Mouse (Mus musculus) erythroid progenitor cell, adult 5-6 weeks (primary cell): ENCODE measurements around the gene Gm14851. TPM values are rescaled to one million over a fixed set of nuclear protein-coding genes. Genes with fewer than 3 reads are reported as not detected.
"Not testable (repeated sequence)": the region's sequence is repeated elsewhere in the genome, so short reads cannot be mapped to it uniquely, and the experiment has no call there.

ENCODE experiments used
- ATAC-seq: replicated peaks from 2 replicates; pipeline ENCODE4 v1.8.0; 2016; ENCODE audit warnings: moderate number of reproducible peaks, mild to moderate bottlenecking, moderate TSS enrichment, inconsistent platforms; ENCODE audit not compliant: poor library complexity, low FRiP score, severe bottlenecking
- total RNA-seq, 2 experiments: library from RNA; stranded (forward) in 1 of 2; stranded (reverse) in 1 of 2; fragments of 150-400 nt in 1 of 2; fragments of 186-747, 209-891 nt in 1 of 2; gene quantifications; 2 replicates each; pipeline versions ENCODE4 v1.2.3 to v1.2.4; 2015 to 2017; ENCODE audit warnings: low replicate concordance in 2 of 2

Gene Gm14851
- total RNA-seq (2015; ENCODE audit: low replicate concordance): not detected in 2 replicates
- not detected in 2 replicates for total RNA-seq (2017; ENCODE audit: low replicate concordance)

DNA sequence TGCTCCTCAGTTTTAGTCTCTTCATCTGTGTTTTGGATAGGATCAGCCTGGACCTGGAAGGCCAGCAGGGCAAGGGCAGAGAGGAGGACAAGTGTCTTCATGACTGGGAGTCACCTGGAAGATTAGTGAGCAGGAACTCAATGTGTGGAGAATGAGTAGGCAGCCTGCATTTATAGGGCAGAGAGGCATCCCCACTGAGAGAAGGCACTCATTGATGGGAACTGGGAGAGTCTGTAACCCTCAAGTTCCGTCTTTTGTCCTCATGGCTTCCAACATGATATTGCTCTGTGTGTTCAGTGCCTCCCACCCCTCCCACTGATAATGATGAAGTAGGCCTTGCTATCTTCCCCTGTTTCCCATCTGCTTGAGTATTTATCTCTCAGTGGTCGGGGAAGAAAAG is at the start of gene Gm14851:
Gm14851 (minus strand) TSS at position 101 of the 400 bp plus-strand sequence.
- ATAC-seq: not testable (repeated sequence)

- ATAC-seq: not testable (repeated sequence)
These were observed 38.5 kb upstream of the Gm14851 start, which contains the start of gene Defa30 for GRCm38 (mm10) chr8:21134342-21134741. Gene Defa30 (plus strand): TSS chr8:21134642.

GRCm38 (mm10) chr8:21093106-21093505 is 2.7 kb downstream of the Gm14851 start:
- no peak for ATAC-seq

GRCm38 (mm10) chr8:21084142-21084541 is 11.7 kb downstream of the Gm14851 start, which contains the start of gene Defa25:
Gene Defa25 (plus strand): TSS chr8:21084442.
- not testable (repeated sequence) for ATAC-seq

DNA sequence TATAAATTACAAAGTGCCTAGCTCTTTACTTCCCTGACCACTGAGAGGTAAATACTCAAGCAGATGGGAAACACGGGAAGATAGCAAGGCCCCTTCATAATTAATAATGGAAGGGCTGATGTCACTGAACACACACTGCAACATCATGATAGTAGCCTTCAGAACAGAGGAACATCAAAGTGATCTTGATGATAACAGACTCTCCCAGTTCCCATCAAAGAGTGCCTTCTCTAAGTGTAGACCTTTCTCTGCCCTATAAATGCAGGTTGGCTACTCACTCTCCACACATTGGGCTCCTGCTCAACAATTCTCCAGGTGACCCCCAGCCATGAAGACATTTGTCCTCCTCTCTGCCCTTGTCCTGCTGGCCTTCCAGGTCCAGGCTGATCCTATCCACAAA is 31.1 kb downstream of the Gm14851 start, which contains the start of gene Defa35:
Defa35 (plus strand) TSS at position 301 of the 400 bp plus-strand sequence.
- not testable (repeated sequence) for ATAC-seq

DNA sequence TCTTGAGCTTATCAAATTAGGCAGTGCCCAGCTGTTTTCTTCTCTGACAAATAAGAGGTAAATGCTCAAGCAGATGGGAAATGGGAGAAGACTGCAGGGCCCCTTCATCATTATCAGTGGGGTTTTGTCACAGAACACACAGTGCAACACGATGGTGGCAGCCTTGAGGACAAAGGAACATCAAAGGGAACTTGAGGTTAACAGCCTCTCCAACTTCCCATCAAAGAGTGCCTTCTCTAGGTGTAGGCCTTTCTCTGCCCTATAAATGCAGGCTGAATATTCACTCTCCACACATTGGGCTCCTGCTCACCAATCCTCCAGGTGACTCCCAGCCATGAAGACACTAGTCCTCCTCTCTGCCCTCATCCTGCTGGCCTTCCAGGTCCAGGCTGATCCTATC is 41.1 kb downstream of the Gm14851 start, which contains the start of gene Defa23:
Defa23 (plus strand) TSS at position 301 of the 400 bp plus-strand sequence.
- not testable (repeated sequence) for ATAC-seq

Other genes starting within 250 kb of the Gm14851 start
- gene Defb33, start 203.4 kb downstream of the Gm14851 start, total RNA-seq (2015; ENCODE audit: low replicate concordance): not detected in 2 replicates
- not detected in 2 replicates for gene Defb33, start 203.4 kb downstream of the Gm14851 start, total RNA-seq (2017; ENCODE audit: low replicate concordance)
- gene Gm15056, start 193.4 kb downstream of the Gm14851 start, total RNA-seq (2015; ENCODE audit: low replicate concordance): not detected in 2 replicates
- not detected in 2 replicates for gene Gm15056, start 193.4 kb downstream of the Gm14851 start, total RNA-seq (2017; ENCODE audit: low replicate concordance)
- gene Gm6040, start 174.0 kb downstream of the Gm14851 start, total RNA-seq (2015; ENCODE audit: low replicate concordance): not detected in 2 replicates
- gene Gm6040, start 174.0 kb downstream of the Gm14851 start, total RNA-seq (2017; ENCODE audit: low replicate concordance): not detected in 2 replicates
- not detected in 2 replicates for gene AY761185, start 151.3 kb downstream of the Gm14851 start, total RNA-seq (2015; ENCODE audit: low replicate concordance)
- gene AY761185, start 151.3 kb downstream of the Gm14851 start, total RNA-seq (2017; ENCODE audit: low replicate concordance): not detected in 2 replicates
- gene Defa21, start 70.5 kb downstream of the Gm14851 start, total RNA-seq (2015; ENCODE audit: low replicate concordance): not detected in 2 replicates
- not detected in 2 replicates for gene Defa21, start 70.5 kb downstream of the Gm14851 start, total RNA-seq (2017; ENCODE audit: low replicate concordance)
- not detected in 2 replicates for gene Defa23, start 41.0 kb downstream of the Gm14851 start, total RNA-seq (2015; ENCODE audit: low replicate concordance)
- gene Defa23, start 41.0 kb downstream of the Gm14851 start, total RNA-seq (2017; ENCODE audit: low replicate concordance): not detected in 2 replicates
- gene Defa35, start 31.0 kb downstream of the Gm14851 start, total RNA-seq (2015; ENCODE audit: low replicate concordance): not detected in 2 replicates
- gene Defa35, start 31.0 kb downstream of the Gm14851 start, total RNA-seq (2017; ENCODE audit: low replicate concordance): not detected in 2 replicates
- not detected in 2 replicates for gene Defa25, start 11.6 kb downstream of the Gm14851 start, total RNA-seq (2015; ENCODE audit: low replicate concordance)
- gene Defa25, start 11.6 kb downstream of the Gm14851 start, total RNA-seq (2017; ENCODE audit: low replicate concordance): not detected in 2 replicates
- gene Defa30, start 38.6 kb upstream of the Gm14851 start, total RNA-seq (2015; ENCODE audit: low replicate concordance): not detected in 2 replicates
- gene Defa30, start 38.6 kb upstream of the Gm14851 start, total RNA-seq (2017; ENCODE audit: low replicate concordance): not detected in 2 replicates
- gene Defa22, start 66.2 kb upstream of the Gm14851 start, total RNA-seq (2015; ENCODE audit: low replicate concordance): not detected in 2 replicates
- not detected in 2 replicates for gene Defa22, start 66.2 kb upstream of the Gm14851 start, total RNA-seq (2017; ENCODE audit: low replicate concordance)
- not detected in 2 replicates for gene Defa31, start 95.6 kb upstream of the Gm14851 start, total RNA-seq (2015; ENCODE audit: low replicate concordance)
- gene Defa31, start 95.6 kb upstream of the Gm14851 start, total RNA-seq (2017; ENCODE audit: low replicate concordance): not detected in 2 replicates
- gene Gm15293, start 105.5 kb upstream of the Gm14851 start, total RNA-seq (2015; ENCODE audit: low replicate concordance): not detected in 2 replicates
- gene Gm15293, start 105.5 kb upstream of the Gm14851 start, total RNA-seq (2017; ENCODE audit: low replicate concordance): not detected in 2 replicates
- gene Gm15292, start 153.7 kb upstream of the Gm14851 start, total RNA-seq (2015; ENCODE audit: low replicate concordance): not detected in 2 replicates
- not detected in 2 replicates for gene Gm15292, start 153.7 kb upstream of the Gm14851 start, total RNA-seq (2017; ENCODE audit: low replicate concordance)
- not detected in 2 replicates for gene Defa27, start 219.5 kb upstream of the Gm14851 start, total RNA-seq (2015; ENCODE audit: low replicate concordance)
- gene Defa27, start 219.5 kb upstream of the Gm14851 start, total RNA-seq (2017; ENCODE audit: low replicate concordance): not detected in 2 replicates
- not detected in 2 replicates for gene Defa29, start 231.0 kb upstream of the Gm14851 start, total RNA-seq (2015; ENCODE audit: low replicate concordance)
- not detected in 2 replicates for gene Defa29, start 231.0 kb upstream of the Gm14851 start, total RNA-seq (2017; ENCODE audit: low replicate concordance)